Mouse (Mus musculus): ENCODE data around the gene Tas1r1.

Tas1r1 gene

GRCm38 (mm10) chr4:152044609-152045008, 6.2 kb upstream of the Tas1r1 start:
- intact Hi-C loops (cut with DNase I), result no loop called here

- intact Hi-C loops (cut with DNase I), result no loop called here
Observed at GRCm38 (mm10) chr4:152043171-152043570, 4.8 kb upstream of the Tas1r1 start.

GRCm38 (mm10) chr4:152041924-152042641, 3.7 kb upstream of the Tas1r1 start:
- intact Hi-C loops (cut with DNase I), result no loop called here

GRCm38 (mm10) chr4:152039831-152040310, 1.5 kb upstream of the Tas1r1 start:
- intact Hi-C loops (cut with DNase I), result loop anchor here (5.0 kb wide), 1 partner anchor 57 kb away; no protein-coding TSS in a partner anchor

GRCm38 (mm10) chr4:152038985-152039830, 840 bp upstream of the Tas1r1 start, which contains the start of gene Nol9:
Nol9 (plus strand) TSS chr4:152039321.
- intact Hi-C loops (cut with DNase I), result loop anchor here (5.0 kb wide), 1 partner anchor 58 kb away; no protein-coding TSS in a partner anchor

- intact Hi-C loops (cut with DNase I), result loop anchor here (5.0 kb wide), 1 partner anchor 61 kb away; no protein-coding TSS in a partner anchor
Observed at GRCm38 (mm10) chr4:152036464-152036863, 1.9 kb downstream of the Tas1r1 start.

GRCm38 (mm10) chr4:152032922-152033321, 5.4 kb downstream of the Tas1r1 start:
- intact Hi-C loops (cut with DNase I), result loop anchor here (5.0 kb wide), 1 partner anchor 51 kb away; no protein-coding TSS in a partner anchor

GRCm38 (mm10) chr4:152029997-152030396, 8.4 kb downstream of the Tas1r1 start:
- intact Hi-C loops (cut with DNase I), result loop anchor here (5.0 kb wide), 1 partner anchor 48 kb away; no protein-coding TSS in a partner anchor

- intact Hi-C loops (cut with DNase I), result no loop called here
Observed at GRCm38 (mm10) chr4:152029087-152029486, 9.3 kb downstream of the Tas1r1 start.

GRCm38 (mm10) chr4:152028456-152028855, 9.9 kb downstream of the Tas1r1 start:
- intact Hi-C loops (cut with DNase I), result no loop called here

GRCm38 (mm10) chr4:152027524-152027923, 10.8 kb downstream of the Tas1r1 start, which contains the start of gene Zbtb48:
Zbtb48 (minus strand) TSS chr4:152027671.
- intact Hi-C loops (cut with DNase I), result no loop called here

- intact Hi-C loops (cut with DNase I), result no loop called here
Observed at GRCm38 (mm10) chr4:152026751-152027508, 11.4 kb downstream of the Tas1r1 start.

- intact Hi-C loops (cut with DNase I), result no loop called here
Observed at GRCm38 (mm10) chr4:152024525-152024924, 13.8 kb downstream of the Tas1r1 start.

GRCm38 (mm10) chr4:152022506-152022905, 15.9 kb downstream of the Tas1r1 start:
- intact Hi-C loops (cut with DNase I), result no loop called here

- intact Hi-C loops (cut with DNase I), result no loop called here
Observed at GRCm38 (mm10) chr4:152021568-152022097, 16.7 kb downstream of the Tas1r1 start.

GRCm38 (mm10) chr4:152020024-152020423, 18.3 kb downstream of the Tas1r1 start:
- intact Hi-C loops (cut with DNase I), result no loop called here

GRCm38 (mm10) chr4:152019073-152019472, 19.3 kb downstream of the Tas1r1 start:
- intact Hi-C loops (cut with DNase I), result no loop called here

- intact Hi-C loops (cut with DNase I), result no loop called here
Observed at GRCm38 (mm10) chr4:152013036-152013813, 25.1 kb downstream of the Tas1r1 start.

GRCm38 (mm10) chr4:152012109-152012508, 26.3 kb downstream of the Tas1r1 start:
- intact Hi-C loops (cut with DNase I), result no loop called here

All from adrenal gland (tissue).